Mouse (Mus musculus): Measurements from ENCODE around the gene Klhdc4.

The Klhdc4 gene

DNA sequence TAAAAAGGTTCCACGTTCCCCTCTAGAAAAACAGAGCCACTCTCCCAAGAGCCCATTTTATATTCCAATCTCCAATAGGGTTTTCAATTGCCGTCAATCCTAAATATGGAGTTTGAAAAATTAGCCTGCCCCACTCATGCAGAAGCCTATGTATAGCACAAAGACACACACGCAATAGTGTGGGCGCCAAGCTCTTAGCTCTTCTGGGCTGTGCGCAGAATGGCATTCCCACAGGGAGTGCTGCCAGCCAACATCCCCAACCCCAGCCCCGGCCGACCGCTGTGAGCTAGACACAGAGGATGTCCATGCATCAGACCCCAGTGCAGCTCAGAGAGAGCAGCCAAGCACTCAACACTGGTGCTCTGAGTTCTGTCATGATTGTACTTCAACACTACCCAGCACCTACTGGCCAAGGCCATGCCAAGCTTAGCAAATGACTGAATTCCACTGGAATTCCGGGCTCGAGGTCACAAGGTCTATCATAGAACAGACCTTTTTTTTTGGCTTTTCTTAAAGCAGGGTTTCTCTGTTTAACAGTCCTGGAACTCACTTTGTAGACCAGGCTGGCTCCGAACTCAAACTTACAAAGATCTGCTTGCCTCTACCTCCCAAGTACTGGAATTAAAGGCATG lies 19.7 kb downstream of the Klhdc4 start:
- DNase-seq (ENCODE audit: low spot score in 2 of 2), result no peak

GRCm38 (mm10) chr8:121808032-121808431 lies 21.3 kb downstream of the Klhdc4 start:
- no peak for DNase-seq (ENCODE audit: low spot score in 2 of 2)

- DNase-seq (ENCODE audit: low spot score in 2 of 2), result no peak
These were observed 23.2 kb downstream of the Klhdc4 start for GRCm38 (mm10) chr8:121806126-121806525.

DNA sequence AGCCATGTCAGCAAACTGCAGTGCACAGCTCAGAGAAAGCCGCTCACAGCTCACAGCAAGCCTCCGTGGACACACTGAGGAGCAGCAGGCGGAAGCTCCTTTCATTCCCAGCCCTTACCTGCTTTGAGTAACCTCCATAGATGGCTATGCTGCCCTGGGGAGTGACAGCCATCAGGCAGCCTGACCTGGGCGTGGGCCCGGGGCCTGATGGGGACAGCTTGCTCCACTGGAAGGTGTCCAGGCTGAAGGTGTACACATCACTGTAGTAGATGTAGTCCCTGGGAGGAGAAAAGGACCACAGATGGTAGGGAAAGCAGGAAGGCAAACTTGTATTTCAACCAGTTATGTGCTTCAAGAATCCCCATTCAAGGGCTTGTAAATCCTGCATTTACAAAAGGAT lies 24.5 kb downstream of the Klhdc4 start:
- no peak for DNase-seq (ENCODE audit: low spot score in 2 of 2)

GRCm38 (mm10) chr8:121798401-121798800 lies 31.0 kb downstream of the Klhdc4 start:
- DNase-seq (ENCODE audit: low spot score in 2 of 2), result no peak

DNA sequence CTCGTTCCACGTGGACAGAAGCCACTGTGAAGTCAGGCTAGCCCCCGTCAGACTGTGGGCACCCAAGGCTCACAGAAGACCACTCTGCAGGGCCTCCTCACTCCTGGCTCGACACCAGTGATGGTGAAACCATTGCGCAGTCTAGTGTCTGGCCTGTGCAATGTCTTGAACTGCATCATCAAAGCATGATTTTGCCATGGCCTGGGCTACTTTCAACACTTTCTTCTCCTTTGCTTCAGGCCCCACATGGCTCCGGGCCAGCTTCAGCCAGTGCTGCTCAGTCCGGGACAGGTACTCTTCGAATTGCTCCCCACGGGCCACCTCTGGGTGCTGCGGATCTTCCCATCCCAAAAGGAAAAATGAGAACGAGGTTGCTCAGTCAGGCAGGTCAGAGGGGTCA lies 33.0 kb downstream of the Klhdc4 start:
- DNase-seq (ENCODE audit: low spot score in 2 of 2), result peak in 1 of 2 experiments; percentile 14

- no peak for DNase-seq (ENCODE audit: low spot score in 2 of 2)
These were observed 33.9 kb downstream of the Klhdc4 start for GRCm38 (mm10) chr8:121795461-121795860.

DNA sequence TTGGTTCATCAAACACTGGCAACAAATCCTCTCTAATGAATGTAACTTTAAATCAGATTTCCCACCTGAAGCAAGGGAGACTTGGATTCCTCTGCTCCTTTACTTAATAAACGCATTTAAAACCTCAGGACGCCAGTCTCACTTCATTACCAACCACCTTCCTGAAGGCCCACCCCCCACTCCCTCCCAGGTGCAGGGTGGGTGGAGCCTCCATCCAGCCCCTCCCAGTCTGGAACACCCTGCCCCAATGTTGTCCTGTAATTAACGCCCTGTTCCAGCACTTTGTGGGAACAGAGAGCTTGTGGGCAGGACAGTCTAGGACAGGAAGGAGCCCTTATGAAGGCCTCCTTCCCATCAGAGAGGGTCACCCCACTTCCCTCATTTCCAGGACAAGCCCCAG lies 35.2 kb downstream of the Klhdc4 start:
- DNase-seq (ENCODE audit: low spot score in 2 of 2), result no peak

DNA sequence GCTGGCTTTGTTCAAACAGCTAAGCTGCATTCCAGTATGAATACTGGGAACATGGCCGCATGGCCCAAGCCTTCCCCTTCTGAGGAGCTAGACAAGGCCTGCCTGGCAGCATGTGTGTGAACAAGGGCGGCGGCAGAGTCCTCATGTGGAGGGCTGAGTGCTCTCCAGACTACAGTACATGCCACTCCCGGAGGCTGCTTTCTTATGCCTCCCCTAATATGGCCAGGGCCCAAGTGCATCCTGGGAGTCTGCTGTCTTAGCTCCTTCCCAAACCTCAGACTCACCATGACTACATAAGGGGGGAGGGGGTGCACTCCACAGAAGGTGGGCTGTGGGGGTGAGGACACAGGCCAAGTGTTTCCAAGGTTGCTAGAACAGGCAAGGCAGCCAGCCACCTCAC lies 36.7 kb downstream of the Klhdc4 start:
- DNase-seq (ENCODE audit: low spot score in 2 of 2), result no peak

GRCm38 (mm10) chr8:121792159-121792558 lies 37.2 kb downstream of the Klhdc4 start:
- DNase-seq (ENCODE audit: low spot score in 2 of 2), result peak in 1 of 2 experiments; percentile 26

GRCm38 (mm10) chr8:121788786-121789185 lies 40.6 kb downstream of the Klhdc4 start:
- peak; percentile 49 to 66 for DNase-seq (ENCODE audit: low spot score in 2 of 2)

DNA sequence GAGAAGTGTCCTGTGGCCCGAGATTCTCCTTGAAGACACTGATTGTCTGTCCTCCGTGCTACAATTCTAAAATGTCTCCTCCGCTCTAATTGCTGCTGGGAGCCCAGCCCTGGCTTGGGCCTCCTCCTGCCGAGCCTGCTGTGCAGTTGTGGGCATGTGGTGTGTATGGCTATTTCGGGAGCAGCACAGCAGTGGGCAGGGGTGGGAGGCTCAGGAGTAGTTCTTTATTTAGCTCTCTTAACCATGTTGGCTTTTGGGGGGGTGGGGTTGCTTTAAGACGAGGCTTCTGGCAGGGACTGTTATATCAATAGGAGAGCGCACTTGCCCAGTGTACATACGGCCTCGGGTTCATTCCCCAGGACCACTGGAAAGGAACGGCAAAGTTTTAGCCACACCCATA lies 42.8 kb downstream of the Klhdc4 start:
- DNase-seq (ENCODE audit: low spot score in 2 of 2), result no peak

DNA sequence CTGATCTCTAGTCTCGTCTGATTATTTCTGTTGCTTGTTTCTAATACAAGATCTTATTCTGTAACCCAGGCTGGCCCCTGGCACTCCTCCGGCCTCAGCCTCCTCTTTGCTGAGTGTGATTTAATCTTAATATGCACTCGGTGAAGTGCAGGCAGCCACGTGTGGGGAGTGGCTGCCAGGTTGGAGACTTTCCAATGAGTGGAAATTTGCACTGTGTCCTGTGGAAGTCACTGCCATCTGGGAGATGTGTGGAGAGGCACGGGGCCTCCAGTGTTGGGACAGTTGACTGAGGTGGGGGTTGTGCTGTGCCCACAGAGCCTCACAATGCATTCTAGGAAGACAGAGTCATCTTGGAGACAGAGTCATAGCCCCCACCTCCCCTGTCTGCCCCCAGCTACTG lies 46.9 kb downstream of the Klhdc4 start:
- no peak for DNase-seq (ENCODE audit: low spot score in 2 of 2)

DNA sequence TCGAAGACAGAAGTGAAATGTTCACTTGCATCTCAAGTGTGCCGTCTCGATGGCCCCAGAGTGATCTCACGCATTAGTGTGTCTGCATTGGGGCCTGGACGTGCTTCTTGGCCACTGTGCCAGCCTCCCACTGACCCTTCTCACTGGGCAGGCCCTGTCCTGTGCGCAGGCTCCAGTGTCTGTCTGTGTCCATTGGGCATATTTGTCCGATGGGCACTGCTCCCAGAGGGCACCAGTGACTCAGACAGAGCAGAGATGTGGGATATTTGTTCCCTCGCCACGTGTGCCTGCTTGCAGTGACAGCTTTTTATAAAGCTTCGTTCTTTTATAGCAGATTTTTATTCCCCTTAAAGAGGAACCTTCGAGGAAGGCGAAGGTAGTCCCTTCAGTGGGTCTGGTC lies 55.5 kb downstream of the Klhdc4 start:
- DNase-seq (ENCODE audit: low spot score in 2 of 2), result no peak

GRCm38 (mm10) chr8:121770845-121771752 lies 58.3 kb downstream of the Klhdc4 start:
- DNase-seq (ENCODE audit: low spot score in 2 of 2), result no peak

GRCm38 (mm10) chr8:121769621-121770020 lies 59.7 kb downstream of the Klhdc4 start:
- DNase-seq (ENCODE audit: low spot score in 2 of 2), result no peak

GRCm38 (mm10) chr8:121769095-121769494 lies 60.3 kb downstream of the Klhdc4 start:
- no peak for DNase-seq (ENCODE audit: low spot score in 2 of 2)

GRCm38 (mm10) chr8:121765594-121766138 lies 63.7 kb downstream of the Klhdc4 start:
- DNase-seq (ENCODE audit: low spot score in 2 of 2), result no peak

- no peak for DNase-seq (ENCODE audit: low spot score in 2 of 2)
These were observed 65.7 kb downstream of the Klhdc4 start for GRCm38 (mm10) chr8:121763700-121764013.

GRCm38 (mm10) chr8:121762999-121763699 lies 66.2 kb downstream of the Klhdc4 start:
- DNase-seq (ENCODE audit: low spot score in 2 of 2), result no peak

DNA sequence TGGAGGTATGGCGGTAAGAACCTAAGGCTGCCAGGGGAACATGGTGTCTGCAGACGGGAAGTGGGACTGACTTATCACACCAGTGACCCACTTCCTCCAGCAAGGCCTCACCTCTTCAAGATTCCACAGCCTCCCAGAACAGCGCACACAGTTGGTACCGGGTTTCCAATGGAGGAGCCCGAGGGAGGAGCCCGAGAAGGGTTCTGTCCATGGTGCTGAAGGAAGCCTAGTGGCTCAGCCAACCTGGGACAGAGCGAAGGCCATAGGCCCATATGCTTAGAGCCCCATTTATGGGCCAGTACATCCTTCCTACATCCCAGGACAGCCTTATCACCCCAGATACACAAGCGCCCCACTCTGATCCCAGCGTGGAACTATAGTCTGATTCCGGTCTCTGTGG lies 67.9 kb downstream of the Klhdc4 start:
- no peak for DNase-seq (ENCODE audit: low spot score in 2 of 2)

- DNase-seq (ENCODE audit: low spot score in 2 of 2), result no peak
These were observed 68.9 kb downstream of the Klhdc4 start for GRCm38 (mm10) chr8:121760484-121760883.
